In genomic region chr1:83505386-83505785, GRCm38 (mm10) we compare ENCODE assay signal across 12 mouse cellular contexts.
DNase-seq lines count a peak whose midpoint lies in the region; ATAC-seq and TF ChIP-seq lines count a peak whose summit lies in the region.
"Had no signal": no experiment of that assay in that cellular context is flagged by ENCODE, and none has a peak within 500 bp of the region (broad histone marks: within the 10 kb centered on the region; RNA-seq: fewer than 3 reads in every experiment).

No protein-coding gene starts in this region.

- H3K9me3 ChIP-seq in midbrain, postnatal 0 days (ENCODE audit: low read length) = no peaks in the 10 kb centered on the region
- H3K9me3 ChIP-seq in midbrain, embryonic 16.5 days (replicated peaks; ENCODE audit: control insufficient read depth, low read length, poor library complexity, severe bottlenecking) = no peaks in the 10 kb centered on the region
- H3K9me3 ChIP-seq: embryonic facial prominence, embryonic 10.5 days had no signal

- no peak overlapping the region for H3K27ac ChIP-seq in midbrain, postnatal 0 days (ENCODE audit: low read depth, low read length)
- no peak overlapping the region for H3K27ac ChIP-seq in midbrain, embryonic 16.5 days (ENCODE audit: low read length)
- H3K27ac ChIP-seq: embryonic facial prominence, embryonic 10.5 days had no signal

- ATAC-seq in midbrain, postnatal 0 days (ENCODE audit: low FRiP score) = no peak; the same call in 1 of the 2 replicates
- ATAC-seq in midbrain, embryonic 16.5 days = no peak

- H3K36me3 ChIP-seq in midbrain, postnatal 0 days (ENCODE audit: insufficient read depth, low read length) = no peaks in the 10 kb centered on the region
- no peaks in the 10 kb centered on the region for H3K36me3 ChIP-seq in midbrain, embryonic 16.5 days (ENCODE audit: control insufficient read depth, insufficient read depth, low read length)
- H3K36me3 ChIP-seq: embryonic facial prominence, embryonic 10.5 days had no signal

- peak; percentile 24 for DNase-seq in heart, adult 11 months
- DNase-seq in heart, adult 18-20 months = no peak
- peak; percentile 79 for DNase-seq in midbrain, postnatal 0 days (ENCODE audit: low spot score)
- DNase-seq in cerebellum, postnatal 36 days = peak; percentile 86 to 87
- peak; percentile 67 for DNase-seq in telencephalon, adult 2 months (ENCODE audit: low read depth, low spot score)
- no peak for DNase-seq in retina, postnatal 1 day
- DNase-seq in gastrocnemius, postnatal 25 days = no peak
- DNase-seq: kidney, postnatal 25 days; thymus, postnatal 25 days had no signal

- 73% methylated on average over 2 of the region's 2 CpGs for WGBS in midbrain, postnatal 0 days
- WGBS in midbrain, embryonic 16.5 days = 72% methylated on average over 2 of the region's 2 CpGs

- no peak overlapping the region for H3K4me2 ChIP-seq in midbrain, postnatal 0 days (ENCODE audit: low read depth, low read length, poor library complexity, severe bottlenecking)
- no peak overlapping the region for H3K4me2 ChIP-seq in midbrain, embryonic 16.5 days (ENCODE audit: low read length)

- no peak for TF ChIP-seq CTCF in midbrain, postnatal 0 days (IDR thresholded peaks at IDR 0.05)

- H3K27me3 ChIP-seq in midbrain, postnatal 0 days (ENCODE audit: insufficient read depth, low read length) = no peaks in the 10 kb centered on the region
- no peaks in the 10 kb centered on the region for H3K27me3 ChIP-seq in midbrain, embryonic 16.5 days (ENCODE audit: control insufficient read depth, insufficient read depth, low read depth, low read length)

- no peak overlapping the region for H3K4me3 ChIP-seq in midbrain, postnatal 0 days (ENCODE audit: low read depth, low read length)
- no peak overlapping the region for H3K4me3 ChIP-seq in midbrain, embryonic 16.5 days (ENCODE audit: low read depth, low read length)
- H3K4me3 ChIP-seq: embryonic facial prominence, embryonic 10.5 days; myocyte had no signal

- H3K4me1 ChIP-seq in midbrain, postnatal 0 days (ENCODE audit: insufficient read depth, low read length) = no peaks in the 10 kb centered on the region
- no peaks in the 10 kb centered on the region for H3K4me1 ChIP-seq in midbrain, embryonic 16.5 days (ENCODE audit: control insufficient read depth, insufficient read depth, low read length)
- H3K4me1 ChIP-seq: embryonic facial prominence, embryonic 10.5 days had no signal

- no peak overlapping the region for H3K9ac ChIP-seq in midbrain, postnatal 0 days (replicated peaks; ENCODE audit: low read length, poor library complexity, severe bottlenecking)
- no peak overlapping the region for H3K9ac ChIP-seq in midbrain, embryonic 16.5 days (ENCODE audit: low read depth, low read length)

Comparison
In these comparisons a context has a peak if more than half of its experiments do, and no peak if none do; other contexts are left out.
1. DNase-seq: peak in heart, adult 11 months (single experiment), midbrain, postnatal 0 days (single experiment), cerebellum, postnatal 36 days (2 of 2) and telencephalon, adult 2 months (single experiment); none in heart, adult 18-20 months (0 of 2), retina, postnatal 1 day (single experiment) and gastrocnemius, postnatal 25 days (single experiment).